Mouse (Mus musculus) forebrain, embryonic 14.5 days (tissue): ENCODE data around the gene Rnf185. TPM values are rescaled to one million over a fixed set of nuclear protein-coding genes. Genes with fewer than 3 reads are reported as not detected.

Experiments used
- ATAC-seq: fragments of 200-750 bp; cut with Nextera tagmentation; 2 replicates; pipeline ENCODE4 v1.8.0; 2017; ENCODE audit warnings: mild to moderate bottlenecking, moderate library complexity
- DNase-seq: peaks from one replicate; pipeline ENCODE4 v3.0.0-alpha.2; 2015; ENCODE audit warnings: low spot score
- H3K27ac ChIP-seq: fragments of 300-500 bp; sonication (generic); 2 replicates; pipeline ENCODE4 v1.5.1; 2014; ENCODE audit warnings: low read depth, mild to moderate bottlenecking, control low read depth, low read length, moderate library complexity
- H3K27me3 ChIP-seq: fragments of 300-500 bp; sonication (generic); replicated peaks from 2 replicates; pipeline ENCODE4 v1.6.1; 2014; ENCODE audit warnings: low read length, control low read depth, mixed read lengths; ENCODE audit not compliant: control insufficient read depth, insufficient read depth
- H3K36me3 ChIP-seq: fragments of 300-500 bp; sonication (generic); 2 replicates; pipeline ENCODE4 v1.6.1; 2014; ENCODE audit warnings: low read length, control low read depth; ENCODE audit not compliant: control insufficient read depth, insufficient read depth
- H3K4me1 ChIP-seq: fragments of 300-500 bp; sonication (generic); 2 replicates; pipeline ENCODE4 v1.6.1; 2014; ENCODE audit warnings: antibody characterized with exemption, low read length, control low read depth; ENCODE audit not compliant: control insufficient read depth, insufficient read depth
- H3K4me2 ChIP-seq: fragments of 300-500 bp; sonication (generic); 2 replicates; pipeline ENCODE4 v1.6.1; 2014; ENCODE audit warnings: mild to moderate bottlenecking, control low read depth, low read length
- H3K4me3 ChIP-seq: fragments of 300-500 bp; sonication (generic); 2 replicates; pipeline ENCODE4 v1.5.1; 2014; ENCODE audit warnings: low read depth, low read length, control low read depth
- H3K9ac ChIP-seq: fragments of 300-500 bp; sonication (generic); 2 replicates; pipeline ENCODE4 v1.6.1; 2014; ENCODE audit warnings: mild to moderate bottlenecking, low read length, control low read depth, moderate library complexity
- H3K9me3 ChIP-seq: fragments of 300-500 bp; sonication (generic); replicated peaks from 2 replicates; pipeline ENCODE4 v1.6.1; 2016; ENCODE audit warnings: low read length, control low read depth, mixed read lengths; ENCODE audit not compliant: control insufficient read depth
- WGBS: fragments of 180-500 bp; shearing (Covaris S2); extraction: QIAGEN DNeasy Blood & Tissue Kit; methylation state at CpG from one replicate; pipeline ENCODE4 v1.1.7; 2014; 5-methylcytosine and 5-hydroxymethylcytosine counted together
- polyA plus RNA-seq: library from polyadenylated mRNA; unstranded; fragments of >200 nt; fragmentation: Nextera tagmentation; extraction: Ambion mirVana; gene quantifications from 2 replicates; pipeline ENCODE4 v1.2.1, GENCODE M21; 2014

Gene Rnf185
- polyA plus RNA-seq = 52.3 and 56.2 TPM in 2 replicates

DNA sequence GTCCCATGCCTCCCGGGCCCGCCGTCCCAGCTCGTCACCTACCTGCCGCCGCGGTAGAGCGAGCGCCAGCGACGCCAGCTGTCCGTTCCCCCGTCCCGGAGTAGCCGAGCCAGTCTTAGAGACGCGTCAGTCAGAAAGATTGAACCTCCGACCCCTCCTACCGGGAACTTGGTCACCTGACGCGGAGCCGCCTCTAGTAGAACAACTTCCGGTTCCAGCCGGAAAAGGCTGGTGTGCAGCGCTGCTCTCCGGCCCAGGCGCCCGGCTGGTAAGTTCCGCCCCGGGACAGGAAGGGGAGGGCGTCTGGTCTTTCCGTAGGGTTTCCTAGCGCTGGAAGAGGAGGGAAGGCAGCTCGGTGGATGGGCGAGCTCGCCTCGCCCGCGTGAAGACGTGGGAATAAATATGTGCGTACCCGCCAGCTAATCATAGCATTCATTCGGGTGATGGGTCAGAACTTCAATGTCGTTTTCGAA is at the start of gene Rnf185:
TSS of gene Rnf185 (minus strand) at position 197 of the 473 bp plus-strand sequence.
- no peaks in the 10 kb centered on the region for H3K27me3 ChIP-seq
- peak; percentile 98 for DNase-seq
- H3K27ac ChIP-seq = peak within 1 kb of the TSS; percentile 85
- peak within 1 kb of the TSS; percentile 89 for H3K4me3 ChIP-seq
- peaks cover 4% of the 10 kb centered on the region; the same call in 1 of the 2 replicates for H3K36me3 ChIP-seq
- no peaks in the 10 kb centered on the region for H3K9me3 ChIP-seq
- peak within 1 kb of the TSS; percentile 87 for H3K9ac ChIP-seq
- peak within 1 kb of the TSS; percentile 94 for H3K4me2 ChIP-seq
- under 1% methylated on average over 45 of the region's 45 CpGs for WGBS
- peaks cover 7% of the 10 kb centered on the region for H3K4me1 ChIP-seq
- ATAC-seq = peak; percentile 98

DNA sequence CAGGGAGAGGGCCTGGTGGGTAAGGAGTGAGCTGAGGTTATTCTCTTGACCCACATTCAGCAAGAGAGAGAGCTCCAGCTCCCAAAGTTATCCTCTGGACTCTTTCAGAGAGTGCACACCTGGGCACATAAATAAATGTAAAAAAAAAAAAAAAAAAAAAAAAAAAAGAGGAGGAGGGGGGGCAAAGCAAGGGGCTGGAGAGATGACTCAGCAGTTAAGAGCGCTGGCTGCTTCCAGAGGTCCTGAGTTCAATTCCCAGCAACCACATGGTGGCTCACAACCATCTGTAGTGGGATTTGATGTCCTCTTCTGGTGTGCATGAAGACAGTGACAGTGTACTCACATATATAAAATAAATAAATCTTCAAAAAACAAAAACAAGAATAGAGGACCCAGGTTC is 45.1 kb upstream of the Rnf185 start:
- Histone ChIP-seq H3K9me3 (no peaks in the 10 kb centered on the region), H3K27me3 (no peaks in the 10 kb centered on the region), H3K36me3 (no peaks in the 10 kb centered on the region), H3K4me2 (no peak overlapping the region), H3K4me3 (no peak overlapping the region), H3K4me1 (no peaks in the 10 kb centered on the region), H3K9ac (no peak overlapping the region), H3K27ac (no peak overlapping the region)
- WGBS = 100% methylated on average over 1 of the region's 1 CpGs
- DNase-seq (no peak), ATAC-seq (no peak)

DNA sequence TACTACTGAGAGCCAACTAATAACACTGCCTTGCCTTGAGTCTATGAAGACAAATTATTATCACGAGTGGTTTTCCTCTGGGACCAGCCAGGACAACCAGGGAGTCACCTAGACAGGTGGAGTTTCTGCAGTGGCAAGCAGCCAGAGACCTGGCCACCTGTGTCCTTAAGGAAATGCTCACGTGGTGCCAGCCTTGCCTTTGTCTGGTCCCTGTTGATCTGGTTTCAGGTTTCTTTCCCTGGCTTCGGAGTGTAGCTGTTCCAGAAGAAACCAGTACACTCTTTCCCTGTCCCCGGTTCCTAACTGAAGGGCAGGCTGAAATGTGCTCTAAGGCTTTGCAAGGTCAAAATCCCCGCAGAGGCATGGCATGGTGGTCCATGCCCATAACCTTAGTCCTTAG is 44.6 kb upstream of the Rnf185 start:
- Histone ChIP-seq H3K9me3 (no peaks in the 10 kb centered on the region), H3K27ac (no peak overlapping the region), H3K36me3 (no peaks in the 10 kb centered on the region), H3K4me3 (no peak overlapping the region), H3K9ac (no peak overlapping the region), H3K4me1 (no peaks in the 10 kb centered on the region), H3K27me3 (no peaks in the 10 kb centered on the region), H3K4me2 (no peak overlapping the region)
- DNase-seq (no peak), ATAC-seq (no peak)
- WGBS = 69% methylated on average over 5 of the region's 5 CpGs

DNA sequence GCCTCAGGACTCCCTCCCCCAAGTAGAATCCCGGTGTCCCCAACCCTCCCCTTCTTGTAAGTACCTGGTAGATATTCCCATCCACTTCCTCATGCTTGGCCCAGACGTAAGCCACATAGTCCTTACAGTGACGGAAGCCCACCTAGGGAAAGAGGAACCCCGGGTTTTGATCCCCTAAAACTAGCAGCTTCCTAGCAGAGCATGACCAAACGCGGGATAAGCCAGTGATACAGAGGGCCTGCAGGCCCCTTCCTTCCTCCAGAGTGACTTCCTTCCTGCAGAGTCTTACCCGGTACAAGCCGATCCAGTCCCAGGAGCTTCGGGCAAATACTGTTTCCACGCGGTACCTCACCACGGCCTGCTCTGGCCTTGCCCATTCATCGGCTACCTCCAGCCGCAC is 43.3 kb upstream of the Rnf185 start:
- WGBS = 95% methylated on average over 14 of the region's 14 CpGs
- DNase-seq = no peak
- Histone ChIP-seq H3K27me3 (no peaks in the 10 kb centered on the region), H3K4me2 (no peak overlapping the region), H3K4me3 (no peak overlapping the region), H3K9ac (no peak overlapping the region), H3K36me3 (no peaks in the 10 kb centered on the region), H3K9me3 (no peaks in the 10 kb centered on the region), H3K27ac (no peak overlapping the region), H3K4me1 (no peaks in the 10 kb centered on the region)
- ATAC-seq = no peak

DNA sequence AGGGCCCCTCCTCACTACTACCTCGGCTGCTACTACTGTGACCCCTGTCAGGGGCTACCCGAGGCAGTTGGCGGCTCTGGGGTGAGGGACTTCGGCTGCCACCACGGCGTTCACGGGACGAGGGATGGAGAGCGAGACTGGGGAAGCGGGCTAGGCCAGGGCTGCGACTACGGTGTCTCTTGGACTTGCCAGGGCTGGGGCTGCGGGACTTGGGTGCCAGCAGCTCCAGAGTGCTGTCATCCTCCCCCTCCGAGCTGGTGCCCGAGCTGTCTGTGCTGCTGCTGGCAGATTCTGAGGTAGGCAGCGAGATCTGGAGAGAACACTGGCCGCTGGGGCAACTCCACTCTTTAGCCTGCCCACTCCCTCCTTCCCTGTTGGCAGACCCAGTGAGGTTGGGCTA is 42.7 kb upstream of the Rnf185 start:
- Histone ChIP-seq H3K4me2 (no peak overlapping the region), H3K27ac (no peak overlapping the region), H3K9ac (no peak overlapping the region), H3K4me3 (no peak overlapping the region), H3K9me3 (no peaks in the 10 kb centered on the region), H3K4me1 (no peaks in the 10 kb centered on the region), H3K36me3 (no peaks in the 10 kb centered on the region), H3K27me3 (no peaks in the 10 kb centered on the region)
- no peak for ATAC-seq
- DNase-seq = no peak
- WGBS = 83% methylated on average over 17 of the region's 17 CpGs

DNA sequence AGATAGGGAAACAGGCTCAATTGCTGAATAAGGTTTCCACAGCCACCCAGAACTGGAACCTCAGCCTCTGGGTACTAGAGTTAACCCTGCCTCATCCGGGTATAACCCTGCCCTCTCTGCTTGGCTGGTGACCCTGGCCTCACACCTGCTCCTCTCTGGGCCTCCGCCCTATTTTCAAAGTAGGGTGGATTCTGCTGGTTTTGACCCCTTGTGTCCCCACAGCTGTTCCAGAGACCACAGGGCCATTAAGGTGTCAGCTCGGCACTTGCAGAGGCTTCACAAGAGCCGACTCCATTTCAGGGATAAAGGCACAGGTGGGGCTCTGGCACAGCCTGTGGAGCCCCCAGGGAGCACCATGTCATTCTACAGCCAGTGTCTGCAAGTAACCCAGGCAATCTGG is 40.6 kb upstream of the Rnf185 start:
- no peak overlapping the region for H3K4me3 ChIP-seq

DNA sequence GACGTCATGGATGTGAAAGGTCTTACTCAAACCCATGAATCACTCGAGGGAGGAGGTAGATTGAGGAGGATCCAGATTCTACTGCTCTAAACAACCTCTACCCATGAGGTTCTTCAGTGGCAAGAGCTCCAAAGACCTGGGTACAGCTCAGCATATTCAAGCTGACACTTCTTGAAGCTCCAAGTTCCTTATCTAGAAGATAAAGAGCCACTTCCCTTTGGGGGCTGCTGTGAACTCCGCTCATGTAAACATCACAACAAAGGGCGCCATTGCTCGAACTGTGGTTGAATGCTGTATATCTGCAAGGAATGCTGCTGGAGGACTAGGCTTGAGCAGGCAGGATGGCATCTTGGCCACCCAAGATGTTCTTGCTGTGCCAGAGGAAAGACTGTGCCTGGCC is 36.9 kb upstream of the Rnf185 start:
- no peak overlapping the region for H3K4me2 ChIP-seq
- H3K9me3 ChIP-seq = no peaks in the 10 kb centered on the region
- H3K27me3 ChIP-seq = no peaks in the 10 kb centered on the region
- ATAC-seq (no peak), DNase-seq (no peak)
- no peak overlapping the region for H3K9ac ChIP-seq
- H3K27ac ChIP-seq = no peak overlapping the region
- H3K4me3 ChIP-seq = no peak overlapping the region
- no peaks in the 10 kb centered on the region for H3K36me3 ChIP-seq
- 84% methylated on average over 5 of the region's 5 CpGs for WGBS
- no peaks in the 10 kb centered on the region for H3K4me1 ChIP-seq

More for the DNA sequence above, 40.6 kb upstream of the Rnf185 start:
- DNase-seq (no peak), ATAC-seq (no peak)
- H3K27me3 ChIP-seq = no peaks in the 10 kb centered on the region
- no peak overlapping the region for H3K9ac ChIP-seq
- no peak overlapping the region for H3K4me2 ChIP-seq
- 81% methylated on average over 4 of the region's 4 CpGs for WGBS
- no peaks in the 10 kb centered on the region for H3K36me3 ChIP-seq
- no peaks in the 10 kb centered on the region for H3K9me3 ChIP-seq
- no peaks in the 10 kb centered on the region for H3K4me1 ChIP-seq
- H3K27ac ChIP-seq = no peak overlapping the region

DNA sequence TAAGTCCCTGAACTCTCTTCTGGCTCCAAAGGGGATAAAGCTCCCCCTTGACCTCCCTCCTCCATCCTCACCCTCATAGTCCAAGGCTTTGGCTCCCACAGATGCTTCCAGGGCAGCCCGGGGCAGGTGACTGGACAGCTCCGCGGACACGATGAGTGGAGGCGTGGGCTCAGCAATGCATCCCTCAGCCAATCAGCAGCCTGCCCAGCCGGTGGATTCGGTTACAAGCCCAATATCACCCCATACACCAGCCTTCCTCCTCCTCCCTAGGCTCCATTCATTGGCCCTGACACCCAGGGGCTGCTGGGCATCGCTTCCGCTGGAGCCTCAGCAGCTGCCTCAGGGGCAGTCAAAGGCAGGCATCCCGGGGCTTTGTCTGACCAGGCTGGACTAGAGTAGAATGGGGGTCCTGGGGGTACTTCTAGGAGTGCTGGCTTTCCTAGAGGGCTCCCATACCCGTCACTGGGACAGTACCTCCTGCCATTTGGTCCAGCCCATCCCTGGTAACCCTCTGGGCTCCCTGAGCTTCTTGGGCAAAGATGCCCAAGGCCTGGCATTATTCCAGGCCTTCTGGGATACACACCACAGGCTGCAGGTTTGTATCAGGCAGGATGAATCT is 35.9 kb upstream of the Rnf185 start, which contains the start of gene Pla2g3:
TSS of gene Pla2g3 (plus strand) at position 333 of the 619 bp plus-strand sequence.
- no peaks in the 10 kb centered on the region for H3K36me3 ChIP-seq
- no peak within 1 kb of the TSS for H3K4me3 ChIP-seq
- ATAC-seq (no peak), DNase-seq (no peak)
- H3K4me2 ChIP-seq = no peak within 1 kb of the TSS
- no peaks in the 10 kb centered on the region for H3K4me1 ChIP-seq
- no peaks in the 10 kb centered on the region for H3K9me3 ChIP-seq
- H3K27me3 ChIP-seq = no peaks in the 10 kb centered on the region
- H3K9ac ChIP-seq = no peak within 1 kb of the TSS
- WGBS = 33% methylated on average over 11 of the region's 11 CpGs
- H3K27ac ChIP-seq = no peak within 1 kb of the TSS

DNA sequence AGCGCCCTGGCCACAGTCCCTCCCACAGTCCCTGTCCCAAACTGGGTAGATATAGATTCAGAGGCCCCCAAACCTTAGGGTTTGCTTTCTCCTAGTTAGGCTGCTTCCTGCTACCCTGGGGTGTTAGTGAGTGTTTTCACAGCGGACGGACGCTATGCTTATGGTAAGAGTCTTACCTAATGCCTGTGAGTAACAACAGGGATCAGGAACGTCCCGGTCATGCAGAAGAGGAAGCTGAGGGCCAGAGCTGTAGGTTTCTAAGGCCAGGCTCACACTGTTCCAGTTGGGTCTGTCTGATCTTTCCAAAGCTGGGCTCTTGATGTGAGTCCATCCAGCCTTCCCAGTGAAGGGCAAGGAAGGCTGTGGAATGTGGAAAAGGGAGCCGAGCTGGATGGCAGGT is 34.2 kb upstream of the Rnf185 start:
- Histone ChIP-seq H3K4me1 (no peaks in the 10 kb centered on the region), H3K27ac (no peak overlapping the region), H3K36me3 (no peaks in the 10 kb centered on the region), H3K27me3 (no peaks in the 10 kb centered on the region), H3K9ac (no peak overlapping the region), H3K9me3 (no peaks in the 10 kb centered on the region), H3K4me3 (no peak overlapping the region), H3K4me2 (no peak overlapping the region)
- whole genome bisulfite sequencing = 76% methylated on average over 7 of the region's 7 CpGs
- ATAC-seq (no peak), DNase-seq (no peak)
